Mouse (Mus musculus) embryonic facial prominence, embryonic 12.5 days (tissue): ENCODE results near the gene Wscd1. TPM values are rescaled to one million over a fixed set of nuclear protein-coding genes. Genes with fewer than 3 reads are reported as not detected.

Source experiments
- ATAC-seq: fragments of 200-750 bp; cut with Nextera tagmentation; 2 replicates; pipeline ENCODE4 v1.8.0; 2017; ENCODE audit not compliant: insufficient number of reproducible peaks, insufficient read depth, low FRiP score, low TSS enrichment
- H3K27ac ChIP-seq: fragments of 300-500 bp; sonication (generic); 2 replicates; pipeline ENCODE4 v1.5.1; 2016; ENCODE audit warnings: mild to moderate bottlenecking
- H3K27me3 ChIP-seq: fragments of 300-500 bp; sonication (generic); 2 replicates; pipeline ENCODE4 v1.6.1; 2016; ENCODE audit warnings: mild to moderate bottlenecking, moderate library complexity
- H3K36me3 ChIP-seq: fragments of 300-500 bp; sonication (generic); 2 replicates; pipeline ENCODE4 v1.6.1; 2016; ENCODE audit warnings: mild to moderate bottlenecking
- H3K4me1 ChIP-seq: fragments of 300-500 bp; sonication (generic); 2 replicates; pipeline ENCODE4 v1.6.1; 2016
- H3K4me2 ChIP-seq: fragments of 300-500 bp; sonication (generic); replicated peaks from 2 replicates; pipeline ENCODE4 v1.6.1; 2016; ENCODE audit warnings: mild to moderate bottlenecking, moderate library complexity
- H3K4me3 ChIP-seq: fragments of 300-500 bp; sonication (generic); 2 replicates; pipeline ENCODE4 v1.5.1; 2016; ENCODE audit warnings: mild to moderate bottlenecking
- H3K9ac ChIP-seq: fragments of 300-500 bp; sonication (generic); 2 replicates; pipeline ENCODE4 v1.6.1; 2016; ENCODE audit warnings: mild to moderate bottlenecking, moderate library complexity
- H3K9me3 ChIP-seq: fragments of 300-500 bp; sonication (generic); 2 replicates; pipeline ENCODE4 v1.6.1; 2016; ENCODE audit warnings: mild to moderate bottlenecking, moderate library complexity
- WGBS: fragments of 180-500 bp; shearing (Covaris S2); methylation state at CpG from one replicate; pipeline ENCODE4 v1.1.7; 2016; 5-methylcytosine and 5-hydroxymethylcytosine counted together
- polyA plus RNA-seq: library from polyadenylated mRNA; unstranded; fragments of >200 nt; fragmentation: Nextera tagmentation; extraction: Ambion mirVana; gene quantifications from 2 replicates; pipeline ENCODE4 v1.2.1, GENCODE M21; 2016

The Wscd1 gene
- polyA plus RNA-seq, 1 experiment from 2014 or later = 8.9 TPM

GRCm38 (mm10) chr11:71755115-71755514 lies 5.4 kb downstream of the Wscd1 start:
- Histone ChIP-seq H3K9me3 (no peaks in the 10 kb centered on the region), H3K9ac (no peak overlapping the region), H3K4me1 (peaks cover 9% of the 10 kb centered on the region; the same call in 1 of the 2 replicates), H3K4me2 (no peak overlapping the region), H3K36me3 (no peaks in the 10 kb centered on the region), H3K27me3 (peaks cover 47% of the 10 kb centered on the region), H3K27ac (no peak overlapping the region), H3K4me3 (no peak overlapping the region)
- no peak for ATAC-seq
- 66% methylated on average over 2 of the region's 2 CpGs for WGBS

GRCm38 (mm10) chr11:71756325-71756724 lies 6.6 kb downstream of the Wscd1 start:
- ATAC-seq = no peak
- no peak overlapping the region for H3K27ac ChIP-seq
- H3K9ac ChIP-seq = no peak overlapping the region
- 40% methylated on average over 3 of the region's 3 CpGs for WGBS
- H3K27me3 ChIP-seq = peaks cover 35% of the 10 kb centered on the region
- no peaks in the 10 kb centered on the region for H3K9me3 ChIP-seq
- H3K4me3 ChIP-seq = no peak overlapping the region
- H3K36me3 ChIP-seq = no peaks in the 10 kb centered on the region
- peaks cover 5% of the 10 kb centered on the region; the same call in 1 of the 2 replicates for H3K4me1 ChIP-seq
- H3K4me2 ChIP-seq = no peak overlapping the region

- Histone ChIP-seq H3K9ac (no peak overlapping the region), H3K9me3 (no peaks in the 10 kb centered on the region), H3K4me3 (no peak overlapping the region), H3K27me3 (peaks cover 14% of the 10 kb centered on the region; the same call in 1 of the 2 replicates), H3K27ac (no peak overlapping the region), H3K4me2 (no peak overlapping the region), H3K36me3 (no peaks in the 10 kb centered on the region), H3K4me1 (0 out of 2 replicates have a peak, but pooled peaks cover 3% of the 10 kb centered on the region)
- 18% methylated on average over 21 of the region's 21 CpGs for WGBS
- ATAC-seq = peak; percentile 89
Observed at GRCm38 (mm10) chr11:71758211-71759110, 8.7 kb downstream of the Wscd1 start.

- 0 out of 2 replicates have a peak, but pooled peaks cover 3% of the 10 kb centered on the region for H3K4me1 ChIP-seq
- no peak overlapping the region for H3K4me3 ChIP-seq
- no peak overlapping the region for H3K4me2 ChIP-seq
- no peak for ATAC-seq
- H3K9ac ChIP-seq = no peak overlapping the region
- 0 out of 2 replicates have a peak, but pooled peaks cover 2% of the 10 kb centered on the region for H3K27me3 ChIP-seq
- no peaks in the 10 kb centered on the region for H3K9me3 ChIP-seq
- WGBS = 75% methylated on average over 9 of the region's 9 CpGs
- H3K27ac ChIP-seq = no peak overlapping the region
- no peaks in the 10 kb centered on the region for H3K36me3 ChIP-seq
Observed at GRCm38 (mm10) chr11:71760991-71761390, 11.3 kb downstream of the Wscd1 start.

- H3K9me3 ChIP-seq = no peaks in the 10 kb centered on the region
- H3K4me1 ChIP-seq = 0 out of 2 replicates have a peak, but pooled peaks cover 3% of the 10 kb centered on the region
- H3K4me2 ChIP-seq = no peak overlapping the region
- no peak overlapping the region for H3K9ac ChIP-seq
- ATAC-seq = no peak
- 0 out of 2 replicates have a peak, but pooled peaks cover 2% of the 10 kb centered on the region for H3K27me3 ChIP-seq
- H3K36me3 ChIP-seq = no peaks in the 10 kb centered on the region
- 37% methylated on average over 5 of the region's 5 CpGs for WGBS
- H3K4me3 ChIP-seq = no peak overlapping the region
- no peak overlapping the region for H3K27ac ChIP-seq
Observed at GRCm38 (mm10) chr11:71763154-71763553, 13.4 kb downstream of the Wscd1 start.

GRCm38 (mm10) chr11:71763651-71764275 lies 14.0 kb downstream of the Wscd1 start:
- ATAC-seq = no peak
- Histone ChIP-seq H3K9ac (no peak overlapping the region), H3K4me2 (no peak overlapping the region), H3K27me3 (0 out of 2 replicates have a peak, but pooled peaks cover 2% of the 10 kb centered on the region), H3K27ac (no peak overlapping the region), H3K9me3 (no peaks in the 10 kb centered on the region), H3K36me3 (no peaks in the 10 kb centered on the region), H3K4me3 (no peak overlapping the region), H3K4me1 (no peaks in the 10 kb centered on the region)
- 44% methylated on average over 5 of the region's 5 CpGs for WGBS

GRCm38 (mm10) chr11:71764743-71765142 lies 15.0 kb downstream of the Wscd1 start:
- Histone ChIP-seq H3K4me3 (no peak overlapping the region), H3K36me3 (no peaks in the 10 kb centered on the region), H3K27me3 (0 out of 2 replicates have a peak, but pooled peaks cover under 1% of the 10 kb centered on the region), H3K9me3 (no peaks in the 10 kb centered on the region), H3K4me1 (no peaks in the 10 kb centered on the region), H3K4me2 (no peak overlapping the region), H3K9ac (no peak overlapping the region), H3K27ac (no peak overlapping the region)
- no peak for ATAC-seq
- WGBS = 65% methylated on average over 2 of the region's 2 CpGs

GRCm38 (mm10) chr11:71765335-71765734 lies 15.6 kb downstream of the Wscd1 start:
- 57% methylated on average over 6 of the region's 6 CpGs for WGBS
- Histone ChIP-seq H3K9me3 (no peaks in the 10 kb centered on the region), H3K27me3 (no peaks in the 10 kb centered on the region), H3K27ac (no peak overlapping the region), H3K36me3 (no peaks in the 10 kb centered on the region), H3K4me1 (no peaks in the 10 kb centered on the region), H3K4me2 (no peak overlapping the region), H3K9ac (no peak overlapping the region), H3K4me3 (no peak overlapping the region)
- no peak for ATAC-seq

- Histone ChIP-seq H3K27me3 (no peaks in the 10 kb centered on the region), H3K4me1 (no peaks in the 10 kb centered on the region), H3K9me3 (no peaks in the 10 kb centered on the region), H3K9ac (no peak overlapping the region), H3K27ac (no peak overlapping the region), H3K36me3 (no peaks in the 10 kb centered on the region), H3K4me3 (no peak overlapping the region), H3K4me2 (no peak overlapping the region)
- WGBS = 85% methylated on average over 1 of the region's 1 CpGs
- ATAC-seq = no peak
Observed at GRCm38 (mm10) chr11:71766380-71766779, 16.7 kb downstream of the Wscd1 start.

- H3K9ac ChIP-seq = no peak overlapping the region
- WGBS = 82% methylated on average over 3 of the region's 3 CpGs
- no peak overlapping the region for H3K4me3 ChIP-seq
- H3K4me2 ChIP-seq = no peak overlapping the region
- no peaks in the 10 kb centered on the region for H3K36me3 ChIP-seq
- ATAC-seq = no peak
- H3K27ac ChIP-seq = no peak overlapping the region
- H3K9me3 ChIP-seq = no peaks in the 10 kb centered on the region
- no peaks in the 10 kb centered on the region for H3K4me1 ChIP-seq
- no peaks in the 10 kb centered on the region for H3K27me3 ChIP-seq
Observed at GRCm38 (mm10) chr11:71767726-71768125, 18.0 kb downstream of the Wscd1 start.

GRCm38 (mm10) chr11:71769744-71770143 lies 20.0 kb downstream of the Wscd1 start:
- Histone ChIP-seq H3K27ac (no peak overlapping the region), H3K4me2 (no peak overlapping the region), H3K4me1 (no peaks in the 10 kb centered on the region), H3K9me3 (no peaks in the 10 kb centered on the region), H3K36me3 (no peaks in the 10 kb centered on the region), H3K9ac (no peak overlapping the region), H3K4me3 (no peak overlapping the region), H3K27me3 (no peaks in the 10 kb centered on the region)
- WGBS = 50% methylated on average over 8 of the region's 8 CpGs
- ATAC-seq = no peak

- ATAC-seq = no peak
- no peaks in the 10 kb centered on the region for H3K36me3 ChIP-seq
- H3K9me3 ChIP-seq = no peaks in the 10 kb centered on the region
- H3K4me1 ChIP-seq = no peaks in the 10 kb centered on the region
- no peak overlapping the region for H3K9ac ChIP-seq
- H3K27me3 ChIP-seq = no peaks in the 10 kb centered on the region
- H3K4me3 ChIP-seq = no peak overlapping the region
- 69% methylated on average over 2 of the region's 2 CpGs for WGBS
- no peak overlapping the region for H3K4me2 ChIP-seq
- no peak overlapping the region for H3K27ac ChIP-seq
Observed at GRCm38 (mm10) chr11:71770479-71770878, 20.8 kb downstream of the Wscd1 start.
